Mouse (Mus musculus) MEL (cell line): Measurements from ENCODE around the gene Foxr1. TPM values are rescaled to one million over a fixed set of nuclear protein-coding genes. Genes with fewer than 3 reads are reported as not detected.

Source experiments
- DNase-seq: peaks from one replicate; pipeline ENCODE4 v3.0.0; 2011; ENCODE audit warnings: low read depth, low spot score
- H3K27ac ChIP-seq: 2 replicates; pipeline ENCODE4 v1.5.1; 2012; ENCODE audit warnings: low read depth, mild to moderate bottlenecking, control low read depth, low read length, moderate library complexity; ENCODE audit not compliant: control insufficient read depth
- H3K27me3 ChIP-seq, 2 experiments: fragments of 150-350 bp in 1 of 2; sonication (generic) in 1 of 2; 2 replicates each; pipeline ENCODE4 v1.6.1; 2012; ENCODE audit warnings: low read length in 2 of 2, mild to moderate bottlenecking in 2 of 2, improper control_type of control experiment in 1 of 2, moderate library complexity in 1 of 2; ENCODE audit not compliant: insufficient read depth in 2 of 2, control insufficient read depth in 1 of 2
- H3K36me3 ChIP-seq, 2 experiments: 2 replicates each; pipeline ENCODE4 v1.6.1; 2012 to 2014; ENCODE audit warnings: low read length in 2 of 2, improper control_type of control experiment in 1 of 2, inconsistent platforms in 1 of 2, mild to moderate bottlenecking in 1 of 2; ENCODE audit not compliant: insufficient read depth in 2 of 2, control insufficient read depth in 1 of 2
- H3K4me1 ChIP-seq, 2 experiments: fragments of 150-350 bp in 1 of 2; sonication (generic) in 1 of 2; 2 replicates each; pipeline ENCODE4 v1.6.1; 2012; ENCODE audit warnings: low read length in 2 of 2, improper control_type of control experiment in 1 of 2, mild to moderate bottlenecking in 1 of 2; ENCODE audit not compliant: insufficient read depth in 2 of 2, control insufficient read depth in 1 of 2
- H3K4me3 ChIP-seq, 2 experiments: fragments of 150-350 bp in 1 of 2; sonication (generic) in 1 of 2; 2 replicates each; pipeline ENCODE4 v1.5.1; 2012; ENCODE audit warnings: low read depth in 2 of 2, low read length in 2 of 2, mild to moderate bottlenecking in 2 of 2, moderate library complexity in 2 of 2, control low read depth in 1 of 2, improper control_type of control experiment in 1 of 2; ENCODE audit not compliant: control insufficient read depth in 1 of 2, insufficient read depth in 1 of 2
- H3K79me2 ChIP-seq: 2 replicates; pipeline ENCODE4 v1.6.1; 2012; ENCODE audit warnings: mild to moderate bottlenecking, low read length, moderate library complexity; ENCODE audit not compliant: control insufficient read depth, poor library complexity, insufficient read depth
- H3K9ac ChIP-seq: 2 replicates; pipeline ENCODE4 v1.6.1; 2012; ENCODE audit warnings: low read depth, mild to moderate bottlenecking, control low read depth, low read length, moderate library complexity; ENCODE audit not compliant: control insufficient read depth, poor library complexity, severe bottlenecking
- H3K9me3 ChIP-seq: fragments of 150-350 bp; sonication (generic); replicated peaks from 2 replicates; pipeline ENCODE4 v1.6.1; 2012; ENCODE audit warnings: mild to moderate bottlenecking, low read length, improper control_type of control experiment, moderate library complexity; ENCODE audit not compliant: insufficient read depth
- GATA1 ChIP-seq: IDR thresholded peaks from 2 replicates; pipeline ENCODE4 v1.6.1; 2011; ENCODE audit warnings: low read depth, low read length, improper control_type of control experiment
- HCFC1 ChIP-seq: IDR thresholded peaks from 2 replicates; pipeline ENCODE4 v1.6.1; 2012; ENCODE audit warnings: low read depth, mild to moderate bottlenecking, inconsistent platforms, low read length, improper control_type of control experiment, moderate library complexity
- JUND ChIP-seq: IDR thresholded peaks from 2 replicates; pipeline ENCODE4 v1.6.1; 2011; ENCODE audit warnings: low read depth, mild to moderate bottlenecking, improper control_type of control experiment, low read length
- KAT2A ChIP-seq: conservative IDR thresholded peaks from 2 replicates; pipeline ENCODE4 v1.6.1; 2012; ENCODE audit warnings: low read depth, low read length, improper control_type of control experiment, inconsistent platforms
- MAX ChIP-seq: IDR thresholded peaks from 2 replicates; pipeline ENCODE4 v1.6.1; 2011; ENCODE audit warnings: low read length, improper control_type of control experiment
- MEF2A ChIP-seq: IDR thresholded peaks from 2 replicates; pipeline ENCODE4 v1.6.1; 2014; ENCODE audit warnings: low read depth, mild to moderate bottlenecking, inconsistent platforms, low read length, improper control_type of control experiment; ENCODE audit not compliant: poor library complexity, insufficient replicate concordance, severe bottlenecking; ENCODE audit errors: extremely low read depth
- MXI1 ChIP-seq: IDR thresholded peaks from 2 replicates; pipeline ENCODE4 v1.6.1; 2011; ENCODE audit warnings: mild to moderate bottlenecking, low read depth, low read length, improper control_type of control experiment
- MYB ChIP-seq: IDR thresholded peaks from 2 replicates; pipeline ENCODE4 v1.6.1; 2011; ENCODE audit warnings: mild to moderate bottlenecking, low read depth, low read length, improper control_type of control experiment
- MYC ChIP-seq: IDR thresholded peaks from 2 replicates; pipeline ENCODE4 v1.6.1; 2011; ENCODE audit warnings: low read depth, mild to moderate bottlenecking, low read length, improper control_type of control experiment, moderate library complexity
- POLR2A ChIP-seq, 2 experiments: IDR thresholded peaks; 2 replicates each; pipeline ENCODE4 v1.6.1; 2011 to 2012; ENCODE audit warnings: low read length in 2 of 2, mild to moderate bottlenecking in 2 of 2, control low read depth in 1 of 2, improper control_type of control experiment in 1 of 2, low read depth in 1 of 2, moderate library complexity in 1 of 2; ENCODE audit not compliant: control insufficient read depth in 1 of 2, insufficient read depth in 1 of 2, poor library complexity in 1 of 2
- POLR2AphosphoS2 ChIP-seq: IDR thresholded peaks from 2 replicates; pipeline ENCODE4 v1.6.1; 2011; ENCODE audit warnings: low read length, improper control_type of control experiment
- RCOR1 ChIP-seq: IDR thresholded peaks from 2 replicates; pipeline ENCODE4 v1.6.1; 2012; ENCODE audit warnings: low read depth, mild to moderate bottlenecking, inconsistent platforms, low read length, improper control_type of control experiment
- SMC3 ChIP-seq: IDR thresholded peaks from 2 replicates; pipeline ENCODE4 v1.6.1; 2011; ENCODE audit warnings: low read depth, low read length, improper control_type of control experiment
- TBP ChIP-seq: IDR thresholded peaks from 2 replicates; pipeline ENCODE4 v1.8.0; 2011; ENCODE audit warnings: low read depth, low read length, improper control_type of control experiment
- TCF12 ChIP-seq: IDR thresholded peaks from 2 replicates; pipeline ENCODE4 v1.6.1; 2014; ENCODE audit warnings: low read depth, mild to moderate bottlenecking, inconsistent platforms, low read length, improper control_type of control experiment, moderate library complexity
- UBTF ChIP-seq: IDR thresholded peaks from 2 replicates; pipeline ENCODE4 v1.6.1; 2012; ENCODE audit warnings: low read depth, mild to moderate bottlenecking, inconsistent platforms, low read length, improper control_type of control experiment, moderate library complexity, borderline replicate concordance; ENCODE audit not compliant: insufficient read depth
- USF1 ChIP-seq: IDR thresholded peaks from 2 replicates; pipeline ENCODE4 v1.6.1; 2014; ENCODE audit warnings: low read depth, mild to moderate bottlenecking, inconsistent platforms, low read length, improper control_type of control experiment, moderate library complexity
- polyA plus RNA-seq, 2 experiments: library from polyadenylated mRNA; stranded (reverse) in 1 of 2; unstranded in 1 of 2; fragments of >175 nt in 1 of 2; fragments of >200 nt in 1 of 2; gene quantifications; 2 replicates each; pipeline versions ENCODE4 v1.2.1 to v1.2.4; 2012; ENCODE audit warnings: low replicate concordance in 2 of 2, low read depth in 1 of 2; ENCODE audit not compliant: insufficient read length in 2 of 2, insufficient read depth in 1 of 2, missing spikeins in 1 of 2
- total RNA-seq: library from RNA; depleted of rRNA; stranded (reverse); fragments of 300-350 nt; gene quantifications from 2 replicates; pipeline ENCODE4 v1.2.3, GENCODE M21; 2012

Foxr1 gene
- total and polyA plus RNA-seq, 3 experiments: 0.07 to 0.08 TPM; not detected in 1

DNA sequence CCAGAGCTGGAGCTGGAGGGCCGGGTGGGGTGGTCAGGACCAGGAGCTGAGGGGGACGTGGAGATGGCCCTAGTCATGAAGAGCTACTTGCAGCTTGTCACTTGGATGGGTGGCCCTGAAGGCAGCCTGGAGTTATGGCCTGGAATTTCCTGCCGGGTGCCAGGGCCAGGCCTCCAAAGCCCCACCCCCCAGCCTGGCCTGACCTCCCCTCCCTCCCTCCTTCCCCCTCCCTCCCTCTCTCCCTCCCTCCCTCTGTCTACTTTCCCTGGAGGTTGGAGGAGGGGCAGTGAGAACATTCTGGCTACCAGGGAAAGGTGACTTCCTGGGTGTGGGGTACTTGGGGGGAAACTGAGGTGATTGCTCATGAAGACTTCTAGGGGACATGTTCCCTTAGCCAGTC is 45.4 kb upstream of the Foxr1 start:
- H3K4me3 ChIP-seq: no peak overlapping the region
- no peaks in the 10 kb centered on the region for H3K9me3 ChIP-seq
- DNase-seq: no peak
- H3K27ac ChIP-seq: no peak overlapping the region
- H3K4me1 ChIP-seq: no peaks in the 10 kb centered on the region
- TF ChIP-seq TCF12 (no peak), POLR2AphosphoS2 (no peak), RCOR1 (no peak), MAX (no peak), POLR2A (IDR thresholded peaks at IDR 0.05; ENCODE audit: control insufficient read depth in 1 of 2, insufficient read depth in 1 of 2, low read depth in 1 of 2, low read length in 2 of 2, poor library complexity in 1 of 2) (no peak), MYC (no peak), TBP (no peak), GATA1 (no peak), USF1 (no peak), HCFC1 (no peak), KAT2A (no peak), MXI1 (no peak)
- TF ChIP-seq, all 39 proteins: peak for 0
- Histone ChIP-seq H3K79me2 (peaks cover 4% of the 10 kb centered on the region; the same call in 1 of the 2 replicates), H3K36me3 (no peaks in the 10 kb centered on the region), H3K9ac (no peak overlapping the region), H3K27me3 (no peaks in the 10 kb centered on the region)

DNA sequence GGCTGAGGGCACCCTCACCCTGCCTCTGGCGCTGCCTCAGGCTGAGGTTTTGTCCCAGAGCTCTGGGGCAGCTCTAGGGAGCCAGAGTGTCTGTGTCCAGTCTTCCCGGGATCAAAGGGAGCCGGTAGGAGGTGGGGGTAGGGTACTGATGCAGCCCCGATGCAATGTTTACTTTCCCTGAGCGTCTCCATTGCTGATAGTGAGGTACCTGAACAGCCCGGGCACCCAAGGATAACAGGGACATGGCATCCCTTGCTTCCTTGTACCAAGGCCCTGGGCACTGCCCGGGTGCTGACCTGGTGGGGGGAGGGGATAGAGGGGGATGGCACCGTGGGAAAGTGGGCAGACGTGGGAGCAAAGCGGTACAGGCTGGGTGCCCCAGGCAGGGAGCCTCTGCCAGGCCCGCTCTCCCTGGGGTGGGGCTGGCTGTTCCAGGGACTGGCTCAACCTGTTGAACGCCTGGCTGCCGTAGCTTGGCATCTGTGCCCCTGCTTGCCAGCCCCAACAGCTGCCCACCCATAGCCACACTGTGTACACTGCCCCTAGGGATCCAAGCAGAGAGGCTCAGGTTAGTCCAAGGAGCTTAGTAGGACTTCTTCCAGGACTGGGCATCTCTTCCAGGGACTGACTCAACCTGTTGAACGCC is 44.7 kb upstream of the Foxr1 start:
- Histone ChIP-seq H3K27me3 (no peaks in the 10 kb centered on the region), H3K9me3 (no peaks in the 10 kb centered on the region), H3K27ac (no peak overlapping the region), H3K36me3 (no peaks in the 10 kb centered on the region)
- DNase-seq: no peak
- TF ChIP-seq MXI1: no peak
- TF ChIP-seq MEF2A: no peak
- TF ChIP-seq JUND: no peak
- no peak for TF ChIP-seq UBTF
- TF ChIP-seq MYB: no peak
- TF ChIP-seq SMC3: no peak
- TF ChIP-seq, all 39 proteins: peak for 0
- H3K9ac ChIP-seq: no peak overlapping the region
- H3K4me3 ChIP-seq: no peak overlapping the region
- H3K4me1 ChIP-seq: no peaks in the 10 kb centered on the region
- H3K79me2 ChIP-seq: peaks cover 4% of the 10 kb centered on the region; the same call in 1 of the 2 replicates
